ENCODE assay signal across 8 mouse cellular contexts in the genomic region with DNA sequence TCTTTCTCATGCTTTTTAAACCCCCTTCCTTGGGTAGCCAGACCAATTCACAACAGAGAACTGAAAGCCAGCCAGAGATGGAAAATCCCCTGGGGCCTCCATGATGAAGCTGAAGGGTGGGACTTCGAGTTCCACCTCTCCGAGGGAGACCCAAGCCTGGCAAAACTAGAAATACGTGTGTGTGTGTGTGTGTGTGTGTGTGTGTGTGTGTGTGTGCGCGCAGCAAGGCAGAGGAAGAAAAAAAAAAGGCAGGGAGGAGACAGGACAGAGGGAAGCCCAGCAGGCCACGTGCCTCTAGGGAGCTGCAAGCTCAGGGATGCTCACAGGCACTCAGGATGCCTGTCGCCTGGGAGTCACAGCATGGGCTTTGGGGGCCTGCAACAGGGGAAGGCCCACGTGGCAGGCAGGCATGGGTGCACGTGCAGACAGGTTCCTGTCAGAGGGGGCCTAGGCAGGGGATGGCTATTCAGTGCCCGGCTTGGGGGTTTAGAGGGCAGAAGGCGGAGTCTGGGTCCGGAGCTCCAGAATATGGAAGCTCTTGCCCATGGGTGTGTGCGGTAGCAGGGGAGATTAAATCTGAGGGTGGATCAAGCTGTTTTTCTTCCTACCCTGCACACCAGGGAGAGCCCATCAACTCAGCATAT. TPM values are rescaled to one million over a fixed set of nuclear protein-coding genes. Genes with fewer than 3 reads are reported as not detected.
DNase-seq lines count a peak whose midpoint lies in the region; ATAC-seq and TF ChIP-seq lines count a peak whose summit lies in the region.

No protein-coding gene starts in this region.

- peak overlapping the region; percentile 36; the same call in 1 of the 2 replicates for H3K4me3 ChIP-seq in intestine, postnatal 0 days (ENCODE audit: low read depth, low read length)
- H3K4me3 ChIP-seq in midbrain, embryonic 12.5 days = peak overlapping the region; percentile 43
- H3K4me3 ChIP-seq in thymus, adult 2 months (ENCODE audit: control insufficient read depth, insufficient read depth, low read length) = peak overlapping the region; percentile 47

- peaks cover 27% of the 10 kb centered on the region for H3K36me3 ChIP-seq in intestine, postnatal 0 days (ENCODE audit: control insufficient read depth, insufficient read depth)
- peaks cover 28% of the 10 kb centered on the region for H3K36me3 ChIP-seq in midbrain, embryonic 12.5 days
- peaks cover 20% of the 10 kb centered on the region for H3K36me3 ChIP-seq in thymus, adult 2 months (ENCODE audit: control insufficient read depth, insufficient read depth, low read length)

- H3K9ac ChIP-seq in intestine, postnatal 0 days (ENCODE audit: low read depth, low read length) = 0 out of 2 replicates have a peak overlapping the region, but pooled peaks have one; percentile 19
- peak overlapping the region; percentile 81 for H3K9ac ChIP-seq in midbrain, embryonic 12.5 days (replicated peaks)

- peak; percentile 36 for ATAC-seq in erythroid progenitor cell, adult 5-6 weeks (replicated peaks; ENCODE audit: low FRiP score, poor library complexity, severe bottlenecking)
- ATAC-seq in intestine, postnatal 0 days = no peak
- no peak for ATAC-seq in midbrain, embryonic 12.5 days (ENCODE audit: low FRiP score, low read depth)

- no peaks in the 10 kb centered on the region for H3K27me3 ChIP-seq in intestine, postnatal 0 days (replicated peaks; ENCODE audit: control insufficient read depth, insufficient read depth, low read length)
- no peaks in the 10 kb centered on the region for H3K27me3 ChIP-seq in midbrain, embryonic 12.5 days
- no peaks in the 10 kb centered on the region for H3K27me3 ChIP-seq in thymus, adult 2 months (ENCODE audit: control insufficient read depth, insufficient read depth, low read length)

- H3K9me3 ChIP-seq in intestine, postnatal 0 days (ENCODE audit: control insufficient read depth) = no peaks in the 10 kb centered on the region
- no peaks in the 10 kb centered on the region for H3K9me3 ChIP-seq in midbrain, embryonic 12.5 days

- DNase-seq in layer of hippocampus, adult 9-11 months = peak; percentile 58
- DNase-seq in layer of hippocampus, adult 8-10 months (ENCODE audit: low spot score in 2 of 2) = no peak
- DNase-seq in MN1 (ENCODE audit: low spot score) = peak; percentile 76
- peak; percentile 48 for DNase-seq in thymus, adult 2 months
- DNase-seq in layer of hippocampus, postnatal 14 days (ENCODE audit: low spot score in 2 of 2) = no peak

- WGBS in intestine, postnatal 0 days = 11% methylated on average over 12 of the region's 13 CpGs
- WGBS in midbrain, embryonic 12.5 days = 3% methylated on average over 13 of the region's 13 CpGs
- WGBS in thymus, adult 2 months = 8% methylated on average over 13 of the region's 13 CpGs

- peak overlapping the region; percentile 93 for H3K27ac ChIP-seq in intestine, postnatal 0 days (ENCODE audit: low read depth, low read length)
- peak overlapping the region; percentile 89 for H3K27ac ChIP-seq in midbrain, embryonic 12.5 days (replicated peaks)
- peak overlapping the region; percentile 68 for H3K27ac ChIP-seq in thymus, adult 2 months (ENCODE audit: control insufficient read depth, insufficient read depth, low read length)

- peaks cover 61% of the 10 kb centered on the region for H3K4me1 ChIP-seq in intestine, postnatal 0 days (replicated peaks; ENCODE audit: control insufficient read depth, insufficient read depth, low read length)
- peaks cover 54% of the 10 kb centered on the region for H3K4me1 ChIP-seq in midbrain, embryonic 12.5 days
- H3K4me1 ChIP-seq in thymus, adult 2 months (replicated peaks; ENCODE audit: control insufficient read depth, insufficient read depth, low read length) = peaks cover 69% of the 10 kb centered on the region

- TF ChIP-seq CTCF in intestine, postnatal 0 days (IDR thresholded peaks at IDR 0.05; ENCODE audit: low read depth) = no peak
- TF ChIP-seq CTCF in thymus, adult 2 months (IDR thresholded peaks at IDR 0.05; ENCODE audit: borderline replicate concordance, control insufficient read depth, extremely low read depth, insufficient read depth, low read length, poor library complexity) = 0 out of 2 replicates have a peak, but pooled peaks have one; percentile 20

- TF ChIP-seq POLR2A in thymus, adult 2 months (IDR thresholded peaks at IDR 0.05; ENCODE audit: control insufficient read depth, extremely low read depth, insufficient read depth, low read length, poor library complexity) = no peak

- peak overlapping the region; percentile 65 for H3K4me2 ChIP-seq in intestine, postnatal 0 days (replicated peaks; ENCODE audit: low read depth)
- H3K4me2 ChIP-seq in midbrain, embryonic 12.5 days (replicated peaks) = peak overlapping the region; percentile 66

RNA-seq across cellular contexts. Expression of a gene that starts 28.0 kb away (rescaled TPM):
- 1 to 10 TPM; 3.1 to 3.9 (median 3.6) TPM for total RNA-seq in layer of hippocampus, adult 8-10 months (2022)
- 8.4 and 11.9 TPM in 2 replicates for total RNA-seq in erythroid progenitor cell, adult 5-6 weeks (2015; ENCODE audit: low replicate concordance)
- 13.5 and 15.9 TPM in 2 replicates for total RNA-seq in erythroid progenitor cell, adult 5-6 weeks (2017; ENCODE audit: low replicate concordance)
- 0.30 and 0.43 TPM in 2 replicates for polyA plus RNA-seq in intestine, postnatal 0 days (2015; fragmentation: Nextera tagmentation; extraction: Ambion mirVana)
- polyA plus RNA-seq in midbrain, embryonic 12.5 days (2016; fragmentation: Nextera tagmentation; extraction: Ambion mirVana) = 3.6 and 3.7 TPM in 2 replicates
- 0.24 and 0.28 TPM in 2 replicates for polyA plus RNA-seq in thymus, adult 2 months (2012; rRNA removed)
- total RNA-seq in layer of hippocampus, postnatal 14 days (2021) = 1 to 10 TPM; 3.3 to 4.5 TPM

RNA-seq across cellular contexts. Expression of a gene that starts 42.4 kb away (rescaled TPM):
- 10 to 100 TPM; 21.6 to 28.5 (median 26.0) TPM for total RNA-seq in layer of hippocampus, adult 8-10 months (2022)
- total RNA-seq in erythroid progenitor cell, adult 5-6 weeks (2015; ENCODE audit: low replicate concordance) = 20.9 and 23.5 TPM in 2 replicates
- total RNA-seq in erythroid progenitor cell, adult 5-6 weeks (2017; ENCODE audit: low replicate concordance) = 29.0 and 51.1 TPM in 2 replicates
- 4.4 and 4.9 TPM in 2 replicates for polyA plus RNA-seq in intestine, postnatal 0 days (2015; fragmentation: Nextera tagmentation; extraction: Ambion mirVana)
- polyA plus RNA-seq in midbrain, embryonic 12.5 days (2016; fragmentation: Nextera tagmentation; extraction: Ambion mirVana) = 6.5 and 6.6 TPM in 2 replicates
- 26.1 and 30.9 TPM in 2 replicates for polyA plus RNA-seq in thymus, adult 2 months (2012; rRNA removed)
- total RNA-seq in layer of hippocampus, postnatal 14 days (2021) = 10 to 100 TPM; 17.0 to 18.1 TPM

Comparison
In these comparisons a context has a peak if more than half of its experiments do, and no peak if none do; other contexts are left out.
1. DNase-seq: peak in layer of hippocampus, adult 9-11 months (single experiment), MN1 (single experiment) and thymus, adult 2 months (single experiment); none in layer of hippocampus, adult 8-10 months (0 of 2) and layer of hippocampus, postnatal 14 days (0 of 2).
2. Peak in every context shown above with its lines, with median percentiles within 50 percentile points of each other: H3K27ac ChIP-seq and H3K4me3 ChIP-seq.